Mouse (Mus musculus): ENCODE measurements around the gene Snca.
A peak's percentile ranks its signal among the peaks of the same experiment; 100 is the strongest.

Snca gene

GRCm38 (mm10) chr6:60829282-60829891, at the start of gene Snca:
Snca (minus strand) TSS chr6:60829855.
- DNase-seq, result no peak

DNA sequence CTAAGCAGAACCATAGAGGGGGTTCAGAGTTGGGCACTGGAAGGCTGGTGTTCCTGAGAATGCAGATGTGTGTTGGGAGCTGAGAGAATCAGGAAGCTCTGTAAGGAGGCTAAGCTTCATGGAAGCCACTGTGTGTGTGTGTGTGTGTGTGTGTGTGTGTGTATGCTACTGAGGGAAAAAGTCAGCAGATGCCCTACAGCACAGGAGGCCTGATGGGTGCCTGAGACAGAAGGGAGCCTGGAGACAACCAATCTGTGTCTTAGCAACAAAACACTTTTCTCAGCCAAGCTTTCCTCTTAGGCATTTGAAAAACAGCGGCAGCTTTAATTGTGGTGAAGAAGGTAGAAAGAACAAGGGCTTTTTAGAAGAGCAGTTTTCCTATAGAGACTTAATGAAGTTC, 40.5 kb upstream of the Snca start:
- no peak for DNase-seq

- DNase-seq, result no peak
These were observed 26.9 kb upstream of the Snca start for GRCm38 (mm10) chr6:60856599-60856998.

DNA sequence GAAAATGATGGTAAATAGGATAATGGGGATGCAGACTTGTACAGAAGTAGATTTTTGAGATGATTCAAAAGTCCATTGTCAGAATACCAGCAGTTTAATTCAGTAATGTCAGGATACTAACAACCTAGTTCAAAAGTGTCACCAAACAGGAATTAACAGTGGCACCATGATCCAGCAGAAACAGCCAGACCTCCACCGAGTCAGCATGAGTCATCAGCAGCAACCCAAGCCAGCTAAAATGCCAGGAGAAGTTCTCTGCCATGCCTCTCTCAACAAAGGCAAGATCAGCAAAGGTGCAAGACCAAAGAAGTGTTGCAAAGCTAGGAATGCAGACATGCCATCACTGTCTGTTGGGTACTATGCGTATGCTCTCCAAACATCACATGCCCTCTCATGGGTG, 22.0 kb upstream of the Snca start:
- DNase-seq, result no peak

DNA sequence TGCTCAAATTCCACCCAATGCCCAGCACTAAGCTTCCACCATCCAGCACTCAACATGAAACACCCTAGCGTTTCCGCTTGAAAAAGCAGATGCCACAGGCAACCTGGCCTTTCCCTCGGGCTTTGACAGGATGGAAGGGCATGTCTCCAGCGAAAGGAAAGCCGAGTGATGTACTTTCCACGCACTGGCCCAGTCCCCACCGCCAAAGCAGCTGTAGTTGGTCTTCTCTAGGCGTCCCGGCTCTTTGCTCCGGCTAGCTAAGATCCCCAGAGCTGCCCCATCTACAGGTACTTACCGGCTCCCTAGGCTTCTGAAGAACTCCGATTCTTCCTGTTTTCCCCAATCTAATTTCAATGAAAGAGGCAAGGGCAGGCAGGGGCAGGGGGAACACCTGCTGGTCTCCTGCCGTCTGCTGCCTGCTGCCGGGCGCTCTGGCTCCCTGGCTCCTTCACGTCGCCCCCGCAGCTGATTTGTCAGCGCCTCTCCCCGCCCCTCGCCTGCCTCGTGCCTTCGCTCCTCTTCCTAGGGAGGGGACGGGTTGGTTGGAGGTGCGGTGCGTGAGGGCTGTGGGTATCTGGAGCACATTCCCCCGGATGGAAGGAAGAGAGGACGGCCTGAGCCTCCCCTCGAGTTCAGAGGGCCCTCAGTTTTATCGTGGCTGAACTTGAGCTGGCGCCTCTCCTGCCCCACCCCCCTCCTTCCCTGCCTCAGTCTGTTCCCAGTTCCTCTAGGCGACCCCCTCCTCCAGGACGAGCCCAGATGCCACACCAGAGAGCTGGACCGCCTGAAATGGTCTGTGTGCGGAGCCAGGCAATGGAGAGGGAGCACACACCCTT, 1.0 kb downstream of the Snca start:
- peak; percentile 3 to 4 for DNase-seq

- DNase-seq, result no peak
These were observed 1.6 kb downstream of the Snca start for GRCm38 (mm10) chr6:60828047-60828428.

GRCm38 (mm10) chr6:60827290-60827689, 2.4 kb downstream of the Snca start:
- no peak for DNase-seq

- DNase-seq, result no peak
These were observed 10.4 kb downstream of the Snca start for GRCm38 (mm10) chr6:60819272-60819671.

DNA sequence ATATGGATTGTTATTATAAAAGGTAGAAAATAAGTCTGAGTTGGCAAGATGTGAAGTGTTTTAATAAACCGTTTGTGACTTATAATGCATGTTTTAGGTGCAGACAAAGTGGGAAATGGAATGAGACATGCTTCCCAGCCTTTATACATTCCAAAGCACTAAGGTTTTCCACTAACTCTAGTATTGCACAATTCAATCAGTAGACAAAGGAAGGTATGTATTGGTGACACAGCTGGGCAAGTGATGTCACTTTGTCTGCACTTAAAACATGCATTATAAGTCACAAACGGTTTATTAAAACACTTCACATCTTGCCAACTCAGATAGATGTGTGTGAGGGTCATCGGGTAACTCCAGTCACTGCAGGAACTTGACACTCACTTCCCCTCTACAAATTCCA, 16.1 kb downstream of the Snca start:
- DNase-seq, result no peak

GRCm38 (mm10) chr6:60798266-60798665, 31.4 kb downstream of the Snca start:
- no peak for DNase-seq

DNA sequence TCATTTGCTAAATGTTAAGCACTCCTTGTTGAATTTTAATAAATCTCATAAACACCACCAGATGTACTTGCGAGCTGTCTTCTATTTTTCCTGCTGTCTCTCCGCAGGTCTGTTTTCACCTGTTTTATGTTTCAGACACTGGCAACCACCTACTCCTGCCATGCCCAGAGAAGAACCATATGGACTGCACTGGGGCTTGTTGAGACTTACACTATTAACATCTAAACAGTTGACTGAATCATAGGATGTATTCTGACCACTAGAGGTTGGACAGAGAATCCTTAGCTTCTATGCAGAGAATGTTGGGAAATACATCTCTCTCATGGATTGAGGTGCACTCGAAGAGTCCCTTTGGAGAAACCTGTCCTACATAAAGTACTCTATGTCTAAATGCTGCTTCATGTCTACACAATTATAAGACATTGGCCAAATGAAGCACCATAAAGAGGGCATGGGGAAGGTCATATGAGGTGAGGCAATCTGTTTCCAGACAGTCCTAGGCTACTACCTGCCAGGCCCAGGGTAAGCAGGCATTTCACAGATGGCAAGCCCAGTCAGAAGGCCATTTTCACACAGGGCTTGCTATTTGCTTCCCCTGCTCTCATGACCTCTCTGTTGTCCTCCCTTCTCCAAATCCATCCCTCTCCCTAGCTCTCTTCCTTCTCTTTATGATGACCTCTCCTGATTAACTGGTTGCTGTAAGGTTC, 35.8 kb downstream of the Snca start:
- DNase-seq, result no peak

DNA sequence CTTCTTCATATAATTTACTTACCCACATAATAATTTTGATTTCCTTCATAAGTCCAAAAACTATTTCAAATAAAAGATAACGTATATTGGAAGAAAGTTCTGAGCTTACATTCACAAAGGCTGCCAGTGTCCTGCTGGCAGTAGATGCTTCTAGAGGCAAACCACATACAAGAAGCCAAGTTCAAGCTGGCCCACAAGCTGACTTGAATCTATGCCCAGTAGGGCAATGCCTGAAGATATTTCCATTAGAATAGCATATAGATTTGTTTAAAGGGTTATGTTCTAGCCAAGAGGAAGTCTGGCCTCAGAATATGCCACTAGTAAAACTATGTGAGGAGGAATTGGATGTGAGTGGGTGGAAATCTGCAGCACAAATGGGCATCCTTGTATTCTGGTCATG, 42.7 kb downstream of the Snca start:
- no peak for DNase-seq

DNA sequence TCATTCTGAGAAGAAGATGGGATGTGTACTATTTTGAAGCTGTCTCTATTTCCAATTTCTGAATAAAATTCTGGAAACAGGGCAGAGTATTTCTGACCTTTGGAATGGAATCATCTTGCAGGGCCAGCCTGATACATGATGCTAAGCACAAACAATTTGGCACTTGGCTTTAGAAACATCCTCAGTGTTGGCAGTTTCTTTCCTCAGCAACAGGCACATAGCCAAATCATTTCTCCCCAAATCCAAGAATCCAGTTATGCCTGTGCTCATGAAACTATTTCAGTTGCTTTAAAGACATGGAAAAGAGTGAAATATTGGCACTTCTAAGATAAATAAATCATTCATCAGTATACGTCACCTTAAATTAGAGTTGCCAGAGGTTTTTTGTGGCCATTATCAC, 57.8 kb downstream of the Snca start:
- DNase-seq, result no peak

DNA sequence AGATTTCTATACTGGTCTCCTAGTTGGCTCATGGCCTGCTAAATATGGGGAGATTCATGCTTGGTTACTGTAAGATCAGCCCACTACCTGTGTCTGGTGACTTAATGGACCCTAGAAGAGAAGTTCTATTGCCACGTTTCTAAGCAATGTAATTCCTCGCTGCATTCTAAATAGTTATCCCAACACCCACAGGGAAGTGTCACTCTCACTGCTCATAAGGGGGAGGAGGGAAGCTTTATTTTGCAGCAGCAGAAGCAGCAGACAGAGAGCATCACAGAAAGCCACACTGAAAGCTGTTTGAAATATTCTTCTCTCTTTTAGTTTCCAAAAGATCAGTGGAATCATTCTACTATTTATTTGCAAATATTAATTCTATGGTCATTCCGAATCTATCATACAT, 64.0 kb downstream of the Snca start:
- DNase-seq, result no peak

DNA sequence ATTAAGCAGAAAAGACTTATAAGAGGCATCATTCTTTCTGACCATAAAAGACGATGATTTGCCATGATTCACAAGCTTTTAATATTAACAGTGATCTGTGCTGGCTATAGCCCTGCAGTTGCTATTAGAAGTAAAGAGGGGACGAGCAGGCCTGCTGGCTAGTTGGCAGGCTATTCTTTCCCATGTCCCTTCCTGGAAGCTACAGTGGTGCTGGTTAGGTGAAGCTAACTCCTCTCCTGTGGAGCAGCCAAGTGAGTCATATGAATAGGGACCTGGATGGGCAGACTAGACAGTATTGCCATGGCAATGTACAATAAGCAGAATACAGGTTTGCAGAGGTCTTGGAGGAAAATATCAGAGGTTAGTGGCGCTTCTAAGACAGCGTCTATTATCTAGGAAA, 66.8 kb downstream of the Snca start:
- no peak for DNase-seq

- no peak for DNase-seq
These were observed 67.9 kb downstream of the Snca start for GRCm38 (mm10) chr6:60761710-60762109.

DNA sequence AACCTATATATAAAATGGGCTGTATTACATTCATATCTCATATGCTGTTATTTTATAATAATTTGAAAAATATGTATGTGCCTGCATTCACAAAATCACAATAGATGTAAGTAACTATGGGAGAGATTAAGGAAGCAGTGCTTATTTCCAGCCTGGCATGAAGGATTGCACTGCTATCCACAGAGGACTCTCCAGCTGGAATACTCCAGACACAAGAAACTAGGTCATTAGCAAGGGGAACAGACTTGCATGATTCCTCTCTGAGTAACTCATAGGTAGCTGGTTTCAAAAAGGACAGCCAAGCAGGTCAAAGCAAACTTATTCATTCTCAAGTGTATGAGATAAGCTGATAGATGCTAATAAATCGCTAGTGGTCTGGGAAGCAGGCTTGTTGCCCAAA, 74.7 kb downstream of the Snca start:
- DNase-seq, result no peak

DNA sequence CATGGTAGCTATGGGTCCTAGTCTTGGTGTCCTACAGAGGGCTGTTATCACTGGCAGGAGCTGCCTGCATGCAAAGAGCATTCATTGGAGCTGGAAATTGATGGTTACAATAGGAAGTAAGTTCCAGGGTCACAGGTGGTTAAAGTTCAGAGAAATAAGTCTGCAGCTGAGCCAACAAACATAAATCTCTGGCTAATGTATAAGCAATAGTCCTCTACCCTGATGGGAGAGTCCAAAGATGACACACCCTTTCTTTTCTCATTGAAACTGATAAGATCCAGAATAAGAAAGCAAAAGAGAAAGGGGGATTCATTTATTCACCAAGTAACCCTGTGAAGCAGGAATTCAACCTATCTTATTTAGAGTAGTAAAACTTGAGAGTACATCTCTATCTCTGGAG, 83.7 kb downstream of the Snca start:
- DNase-seq, result no peak

- no peak for DNase-seq
These were observed 88.1 kb downstream of the Snca start for GRCm38 (mm10) chr6:60741427-60742071.

DNA sequence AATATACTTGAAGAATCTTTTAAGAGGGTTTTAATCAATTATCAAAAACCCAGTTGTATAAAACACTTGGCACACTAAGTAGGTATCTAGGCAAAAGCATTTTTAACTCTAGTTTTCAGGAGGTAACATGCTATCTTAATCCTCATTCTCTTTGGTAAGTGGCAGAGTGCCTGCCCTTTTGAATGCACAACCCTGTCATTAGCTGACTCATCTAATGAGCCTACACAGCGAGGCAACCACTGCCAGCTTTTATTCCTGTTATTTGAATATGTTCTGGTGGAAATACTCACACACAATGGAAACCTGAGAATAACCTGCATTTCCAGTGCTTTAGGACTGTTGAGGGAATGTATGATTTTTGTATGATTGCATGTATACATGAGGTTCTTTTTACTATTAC, 89.9 kb downstream of the Snca start:
- no peak for DNase-seq

DNA sequence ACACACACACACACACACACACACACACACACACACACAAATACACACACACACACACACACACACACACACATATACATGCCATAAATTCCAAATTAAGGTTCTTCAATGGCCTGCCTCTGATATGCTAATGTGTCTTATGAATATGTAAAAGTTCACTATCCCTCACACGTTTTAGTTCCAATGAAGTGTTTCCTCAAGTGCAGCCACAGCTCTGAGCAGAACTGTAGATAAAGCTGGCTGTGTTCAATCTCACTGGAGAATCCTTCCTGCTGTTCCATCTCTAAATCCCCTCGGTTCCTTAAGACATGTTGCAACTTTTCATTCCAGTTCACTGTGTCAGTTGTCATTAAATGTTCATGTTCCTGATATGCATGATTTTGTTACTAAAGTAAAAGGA, 98.5 kb downstream of the Snca start:
- DNase-seq, result no peak

- no peak for DNase-seq
These were observed 105.4 kb downstream of the Snca start for GRCm38 (mm10) chr6:60724110-60724829.

- DNase-seq, result no peak
These were observed 112.1 kb downstream of the Snca start for GRCm38 (mm10) chr6:60717566-60717965.

Data from lung, adult 18-20 months (tissue).